Mouse (Mus musculus): ENCODE results near the gene Slc2a4.
"Not testable (repeated sequence)": the region's sequence is repeated elsewhere in the genome, so short reads cannot be mapped to it uniquely, and the experiment has no call there.

Gene Slc2a4

GRCm38 (mm10) chr11:69939181-69939580 is 8.8 kb downstream of the Slc2a4 start:
- DNase-seq (ENCODE audit: low read depth), result no peak

GRCm38 (mm10) chr11:69938401-69938979 is 9.5 kb downstream of the Slc2a4 start:
- no peak for DNase-seq (ENCODE audit: low read depth)

GRCm38 (mm10) chr11:69937834-69938233 is 10.2 kb downstream of the Slc2a4 start:
- DNase-seq (ENCODE audit: low read depth), result no peak

- DNase-seq (ENCODE audit: low read depth), result no peak
These were observed 10.6 kb downstream of the Slc2a4 start for GRCm38 (mm10) chr11:69937385-69937784.

GRCm38 (mm10) chr11:69936714-69937347 is 11.2 kb downstream of the Slc2a4 start:
- DNase-seq (ENCODE audit: low read depth), result no peak

GRCm38 (mm10) chr11:69936156-69936555 is 11.8 kb downstream of the Slc2a4 start:
- no peak for DNase-seq (ENCODE audit: low read depth)

GRCm38 (mm10) chr11:69935137-69935879 is 12.7 kb downstream of the Slc2a4 start, which contains the start of gene Ybx2:
TSS of gene Ybx2 (plus strand) at chr11:69935796.
- DNase-seq (ENCODE audit: low read depth), result no peak

- DNase-seq (ENCODE audit: low read depth), result no peak
These were observed 13.3 kb downstream of the Slc2a4 start for GRCm38 (mm10) chr11:69934681-69935080.

GRCm38 (mm10) chr11:69934169-69934568 is 13.8 kb downstream of the Slc2a4 start:
- peak; percentile 92 for DNase-seq (ENCODE audit: low read depth)

- DNase-seq (ENCODE audit: low read depth), result no peak
These were observed 14.9 kb downstream of the Slc2a4 start for GRCm38 (mm10) chr11:69933066-69933465.

- no peak for DNase-seq (ENCODE audit: low read depth)
These were observed 15.7 kb downstream of the Slc2a4 start for GRCm38 (mm10) chr11:69932254-69932653.

GRCm38 (mm10) chr11:69931769-69932168 is 16.2 kb downstream of the Slc2a4 start:
- DNase-seq (ENCODE audit: low read depth), result no peak

GRCm38 (mm10) chr11:69930967-69931537 is 16.9 kb downstream of the Slc2a4 start:
- DNase-seq (ENCODE audit: low read depth), result no peak

GRCm38 (mm10) chr11:69930176-69930575 is 17.8 kb downstream of the Slc2a4 start:
- not testable (repeated sequence) for DNase-seq (ENCODE audit: low read depth)

GRCm38 (mm10) chr11:69929712-69930111 is 18.3 kb downstream of the Slc2a4 start:
- DNase-seq (ENCODE audit: low read depth), result no peak

GRCm38 (mm10) chr11:69927501-69927900 is 20.5 kb downstream of the Slc2a4 start:
- DNase-seq (ENCODE audit: low read depth), result no peak

GRCm38 (mm10) chr11:69922796-69923195 is 25.2 kb downstream of the Slc2a4 start:
- DNase-seq (ENCODE audit: low read depth), result no peak

GRCm38 (mm10) chr11:69922012-69922756 is 25.8 kb downstream of the Slc2a4 start:
- DNase-seq (ENCODE audit: low read depth), result no peak

GRCm38 (mm10) chr11:69921114-69922011 is 26.6 kb downstream of the Slc2a4 start, which contains the start of gene Eif5a:
TSS of gene Eif5a (minus strand) at chr11:69921958.
- peak; percentile 100 for DNase-seq (ENCODE audit: low read depth)

GRCm38 (mm10) chr11:69920266-69921031 is 27.5 kb downstream of the Slc2a4 start:
- no peak for DNase-seq (ENCODE audit: low read depth)
